Mouse (Mus musculus) ES-Bruce4 (cell line): ENCODE measurements around the gene Slc19a2.

Source experiments
- CTCF ChIP-seq: IDR thresholded peaks from one replicate; pipeline ENCODE4 v1.8.1; 2011; ENCODE audit warnings: low read depth, low read length
- EP300 ChIP-seq: IDR thresholded peaks from 2 replicates; pipeline ENCODE4 v1.6.1; 2011; ENCODE audit warnings: low read depth, low read length; ENCODE audit not compliant: insufficient read depth
- POLR2A ChIP-seq: IDR thresholded peaks from one replicate; pipeline ENCODE4 v1.8.1; 2011; ENCODE audit warnings: low read length; ENCODE audit not compliant: insufficient read depth

GRCm38 (mm10) chr1:164251438-164251837 is 2.6 kb downstream of the Slc19a2 start:
- TF ChIP-seq CTCF (no peak), EP300 (no peak), POLR2A (no peak)
